In the genomic region with DNA sequence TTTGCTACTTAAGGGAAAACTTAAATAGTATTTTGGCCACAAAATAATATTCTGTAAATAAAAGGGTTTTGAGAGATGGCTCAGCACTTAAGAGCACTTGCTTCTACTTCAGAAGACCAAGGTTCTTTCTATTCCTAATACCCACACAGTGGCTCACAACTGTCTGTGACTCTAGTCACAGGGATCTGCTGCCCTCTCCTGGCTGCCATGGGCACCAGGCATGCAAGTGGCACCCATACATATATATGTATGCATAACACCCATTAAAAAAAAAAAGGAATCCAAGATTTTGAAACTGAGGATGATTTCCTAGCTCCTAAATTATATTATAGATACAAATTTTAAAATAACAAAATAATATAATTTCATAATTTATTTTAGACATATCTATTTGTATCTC, we compare ENCODE assay signal across 9 mouse cellular contexts. TPM values are rescaled to one million over a fixed set of nuclear protein-coding genes. Genes with fewer than 3 reads are reported as not detected.
DNase-seq lines count a peak whose midpoint lies in the region; ATAC-seq and TF ChIP-seq lines count a peak whose summit lies in the region.
"Had no signal": no experiment of that assay in that cellular context is flagged by ENCODE, and none has a peak within 500 bp of the region (broad histone marks: within the 10 kb centered on the region; RNA-seq: fewer than 3 reads in every experiment).

No protein-coding gene starts in this region.

- H3K4me2 ChIP-seq in kidney, embryonic 14.5 days (replicated peaks; ENCODE audit: low read depth, low read length): no peak overlapping the region
- H3K4me2 ChIP-seq in midbrain, embryonic 14.5 days (ENCODE audit: low read length): no peak overlapping the region

- no peaks in the 10 kb centered on the region for H3K27me3 ChIP-seq in kidney, embryonic 14.5 days (ENCODE audit: control insufficient read depth, insufficient read depth, low read length)
- H3K27me3 ChIP-seq in midbrain, embryonic 14.5 days (ENCODE audit: control insufficient read depth, insufficient read depth, low read length): no peaks in the 10 kb centered on the region
- H3K27me3 ChIP-seq: megakaryocyte, embryonic 14.5 days had no signal

- peak; percentile 43; the same call in 1 of the 2 replicates for TF ChIP-seq CTCF in bone marrow macrophage, adult 2 months (IDR thresholded peaks at IDR 0.05; ENCODE audit: low read depth, low read length)

- no peaks in the 10 kb centered on the region for H3K9me3 ChIP-seq in kidney, embryonic 14.5 days (ENCODE audit: control insufficient read depth, low read length)
- no peaks in the 10 kb centered on the region for H3K9me3 ChIP-seq in midbrain, embryonic 14.5 days (ENCODE audit: control insufficient read depth, low read length)
- H3K9me3 ChIP-seq: megakaryocyte, embryonic 14.5 days had no signal

- TF ChIP-seq POLR2A in bone marrow macrophage, adult 2 months (IDR thresholded peaks at IDR 0.05; ENCODE audit: borderline replicate concordance, low read depth, low read length): no peak

- ATAC-seq in kidney, embryonic 14.5 days (ENCODE audit: low FRiP score, low TSS enrichment): no peak
- no peak for ATAC-seq in midbrain, embryonic 14.5 days (ENCODE audit: low FRiP score, low TSS enrichment)

- H3K27ac ChIP-seq in kidney, embryonic 14.5 days (ENCODE audit: low read depth, low read length): no peak overlapping the region
- no peak overlapping the region for H3K27ac ChIP-seq in bone marrow macrophage, adult 2 months (ENCODE audit: insufficient read depth, low read depth, low read length)
- H3K27ac ChIP-seq in midbrain, embryonic 14.5 days (replicated peaks; ENCODE audit: low read depth, low read length): no peak overlapping the region

- H3K4me3 ChIP-seq in kidney, embryonic 14.5 days (ENCODE audit: low read length): no peak overlapping the region
- H3K4me3 ChIP-seq in bone marrow macrophage, adult 2 months (ENCODE audit: insufficient read depth, low read length): no peak overlapping the region
- no peak overlapping the region for H3K4me3 ChIP-seq in midbrain, embryonic 14.5 days (replicated peaks; ENCODE audit: low read depth, low read length)
- H3K4me3 ChIP-seq: megakaryocyte, embryonic 14.5 days had no signal

- H3K36me3 ChIP-seq in kidney, embryonic 14.5 days (ENCODE audit: control insufficient read depth, insufficient read depth, low read length): peaks cover 47% of the 10 kb centered on the region
- peaks cover 63% of the 10 kb centered on the region for H3K36me3 ChIP-seq in midbrain, embryonic 14.5 days (ENCODE audit: control insufficient read depth, insufficient read depth, low read length)

- H3K4me1 ChIP-seq in kidney, embryonic 14.5 days (ENCODE audit: control insufficient read depth, insufficient read depth, low read length): no peaks in the 10 kb centered on the region
- H3K4me1 ChIP-seq in bone marrow macrophage, adult 2 months (ENCODE audit: control insufficient read depth, insufficient read depth, low read length): no peaks in the 10 kb centered on the region
- H3K4me1 ChIP-seq in midbrain, embryonic 14.5 days (ENCODE audit: control insufficient read depth, insufficient read depth, low read length): no peaks in the 10 kb centered on the region

- DNase-seq in kidney, postnatal 25 days: peak; percentile 39 to 45
- DNase-seq in ES-CJ7 (ENCODE audit: low read depth, low spot score): peak; percentile 64
- DNase-seq in kidney, postnatal 36 days: peak; percentile 33 to 67
- DNase-seq in midbrain, embryonic 14.5 days: peak; percentile 75
- no peak for DNase-seq in urinary bladder, adult 18-20 months (ENCODE audit: low spot score in 2 of 2)
- DNase-seq in urinary bladder, postnatal 25 days (ENCODE audit: low spot score): no peak

- no peak overlapping the region for H3K9ac ChIP-seq in kidney, embryonic 14.5 days (ENCODE audit: low read depth, low read length)
- no peak overlapping the region for H3K9ac ChIP-seq in midbrain, embryonic 14.5 days (replicated peaks; ENCODE audit: low read length)

RNA-seq across cellular contexts. Expression of a gene that starts 10.8 kb away (rescaled TPM):
- 6.3 and 7.1 TPM in 2 replicates for polyA plus RNA-seq in kidney, embryonic 14.5 days (2014; fragmentation: Nextera tagmentation; extraction: Ambion mirVana)
- polyA plus RNA-seq in bone marrow macrophage, adult 2 months (2012; ENCODE audit: insufficient read depth, insufficient read length, missing spikeins): 18.9 and 19.9 TPM in 2 replicates
- 4.2 and 4.6 TPM in 2 replicates for polyA plus RNA-seq in midbrain, embryonic 14.5 days (2014; fragmentation: Nextera tagmentation; extraction: Ambion mirVana)

RNA-seq across cellular contexts. Expression of a gene that starts 11.3 kb away (rescaled TPM):
- 211 and 296 TPM in 2 replicates for polyA plus RNA-seq in kidney, embryonic 14.5 days (2014; fragmentation: Nextera tagmentation; extraction: Ambion mirVana)
- 59.7 and 64.2 TPM in 2 replicates for polyA plus RNA-seq in bone marrow macrophage, adult 2 months (2012; ENCODE audit: insufficient read depth, insufficient read length, missing spikeins)
- polyA plus RNA-seq in midbrain, embryonic 14.5 days (2014; fragmentation: Nextera tagmentation; extraction: Ambion mirVana): 198 and 218 TPM in 2 replicates

RNA-seq across cellular contexts. Expression of a gene that starts 36.1 kb away (rescaled TPM):
- not detected in 2 replicates for polyA plus RNA-seq in kidney, embryonic 14.5 days (2014; fragmentation: Nextera tagmentation; extraction: Ambion mirVana)
- not detected in 2 replicates for polyA plus RNA-seq in bone marrow macrophage, adult 2 months (2012; ENCODE audit: insufficient read depth, insufficient read length, missing spikeins)
- not detected in 2 replicates for polyA plus RNA-seq in midbrain, embryonic 14.5 days (2014; fragmentation: Nextera tagmentation; extraction: Ambion mirVana)

Comparison
In these comparisons a context has a peak if more than half of its experiments do, and no peak if none do; other contexts are left out.
1. DNase-seq: peak in kidney, postnatal 25 days (2 of 2), ES-CJ7 (single experiment), kidney, postnatal 36 days (2 of 2) and midbrain, embryonic 14.5 days (single experiment); none in urinary bladder, adult 18-20 months (0 of 2) and urinary bladder, postnatal 25 days (single experiment).